Mouse (Mus musculus): ENCODE results near the gene Slc37a3.
"Not testable (repeated sequence)": the region's sequence is repeated elsewhere in the genome, so short reads cannot be mapped to it uniquely, and the experiment has no call there.

DNA sequence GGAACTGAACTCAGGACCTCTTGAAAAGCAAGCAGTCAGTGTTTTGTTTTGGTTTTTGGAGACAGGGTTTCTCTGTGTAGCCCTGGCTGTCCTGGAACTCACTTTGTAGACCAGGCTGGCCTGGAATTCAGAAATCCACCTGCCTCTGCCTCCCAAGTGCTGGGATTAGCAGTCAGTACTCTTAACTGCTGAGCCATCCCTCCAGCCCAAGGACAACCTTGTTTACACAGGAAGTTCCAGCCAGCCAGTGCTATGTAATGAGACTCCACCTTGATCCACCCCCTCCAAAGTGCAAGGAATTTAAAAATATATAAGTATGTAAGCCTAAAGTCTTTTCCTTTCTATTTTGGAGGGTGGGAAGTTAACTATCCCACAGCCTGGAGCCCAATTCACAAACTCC lies 39.2 kb upstream of the Slc37a3 start:
- not testable (repeated sequence) for TF ChIP-seq GATA1 (IDR thresholded peaks at IDR 0.05; ENCODE audit: borderline replicate concordance, low read length); FLI1 (IDR thresholded peaks at IDR 0.05; ENCODE audit: low read length)
